Comparison of ENCODE assay signal across 9 mouse cellular contexts in the genomic region with DNA sequence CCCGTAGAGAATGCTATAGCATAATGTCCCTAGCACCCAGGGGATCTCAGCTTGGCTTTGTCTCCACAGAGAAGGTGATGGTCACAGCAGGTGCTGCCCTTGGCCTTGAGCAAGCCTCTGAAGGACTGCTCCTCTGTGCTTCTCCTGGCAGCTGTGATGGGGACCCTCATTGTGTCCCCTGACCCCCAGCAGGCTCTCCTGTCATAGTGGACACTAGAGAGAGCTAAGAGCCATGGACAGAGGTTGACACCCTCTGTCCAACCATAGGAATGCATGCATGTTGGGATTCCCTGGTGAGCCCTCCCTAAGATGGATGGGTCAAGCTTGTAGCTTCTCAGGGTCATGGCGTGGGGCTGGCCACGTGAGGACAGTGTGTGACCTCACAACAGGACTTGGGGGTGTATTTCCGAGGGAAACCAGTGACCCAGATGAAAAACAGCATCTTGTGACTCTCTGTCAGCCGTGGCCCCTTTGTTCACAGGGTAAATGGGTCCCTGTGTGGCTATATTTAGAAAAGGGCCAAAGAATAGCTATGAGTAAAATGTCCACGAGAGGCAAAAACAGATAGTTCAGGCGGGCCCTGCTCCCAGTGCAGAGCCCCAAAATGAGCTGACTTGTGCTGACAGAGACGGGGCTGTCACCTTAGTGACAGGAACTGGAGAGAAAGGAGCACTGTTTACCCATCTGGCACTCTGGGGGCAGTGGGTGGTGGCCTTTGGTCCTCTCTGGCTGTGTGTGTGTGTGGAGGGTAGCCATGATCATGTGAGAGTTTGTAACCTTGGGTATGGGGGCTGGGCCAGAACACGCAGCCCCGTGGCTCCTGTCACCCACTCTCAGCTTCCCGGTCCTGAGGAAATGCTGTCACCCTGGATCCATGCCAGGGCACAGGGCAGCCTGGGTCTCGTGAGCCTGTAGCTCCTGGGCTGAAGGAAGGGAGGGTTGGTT. TPM values are rescaled to one million over a fixed set of nuclear protein-coding genes. Genes with fewer than 3 reads are reported as not detected.
DNase-seq lines count a peak whose midpoint lies in the region; ATAC-seq and TF ChIP-seq lines count a peak whose summit lies in the region.
"Had no signal": no experiment of that assay in that cellular context is flagged by ENCODE, and none has a peak within 500 bp of the region (broad histone marks: within the 10 kb centered on the region; RNA-seq: fewer than 3 reads in every experiment).

No protein-coding gene starts in this region.

- ATAC-seq in kidney, embryonic 14.5 days (ENCODE audit: low FRiP score, low TSS enrichment), result no peak
- 0 out of 2 replicates have a peak, but pooled peaks have one; percentile 7 for ATAC-seq in kidney, embryonic 16.5 days (ENCODE audit: low FRiP score, low TSS enrichment)

- WGBS in kidney, embryonic 14.5 days, result 52% methylated on average over 12 of the region's 12 CpGs
- 39% methylated on average over 12 of the region's 12 CpGs for WGBS in kidney, embryonic 16.5 days

- H3K4me3 ChIP-seq in kidney, embryonic 14.5 days (ENCODE audit: low read length), result no peak overlapping the region
- peak overlapping the region; percentile 8; the same call in 1 of the 2 replicates for H3K4me3 ChIP-seq in bone marrow macrophage, adult 2 months (ENCODE audit: insufficient read depth, low read length)
- H3K4me3 ChIP-seq in kidney, embryonic 16.5 days (ENCODE audit: low read length), result no peak overlapping the region

- H3K9me3 ChIP-seq in kidney, embryonic 14.5 days (ENCODE audit: control insufficient read depth, low read length), result no peaks in the 10 kb centered on the region
- no peaks in the 10 kb centered on the region for H3K9me3 ChIP-seq in kidney, embryonic 16.5 days (ENCODE audit: low read length)

- H3K9ac ChIP-seq in kidney, embryonic 14.5 days (ENCODE audit: low read depth, low read length), result no peak overlapping the region
- H3K9ac ChIP-seq in kidney, embryonic 16.5 days (replicated peaks; ENCODE audit: low read length), result no peak overlapping the region

- H3K4me2 ChIP-seq in kidney, embryonic 14.5 days (replicated peaks; ENCODE audit: low read depth, low read length), result no peak overlapping the region
- H3K4me2 ChIP-seq in kidney, embryonic 16.5 days (replicated peaks; ENCODE audit: low read depth, low read length), result no peak overlapping the region

- H3K36me3 ChIP-seq in kidney, embryonic 14.5 days (ENCODE audit: control insufficient read depth, insufficient read depth, low read length), result no peaks in the 10 kb centered on the region
- no peaks in the 10 kb centered on the region for H3K36me3 ChIP-seq in kidney, embryonic 16.5 days (ENCODE audit: insufficient read depth, low read length)

- TF ChIP-seq CTCF in bone marrow macrophage, adult 2 months (IDR thresholded peaks at IDR 0.05; ENCODE audit: low read depth, low read length), result no peak

- H3K4me1 ChIP-seq in kidney, embryonic 14.5 days (ENCODE audit: control insufficient read depth, insufficient read depth, low read length), result peaks cover 24% of the 10 kb centered on the region
- peaks cover 59% of the 10 kb centered on the region for H3K4me1 ChIP-seq in bone marrow macrophage, adult 2 months (ENCODE audit: control insufficient read depth, insufficient read depth, low read length)
- peaks cover 33% of the 10 kb centered on the region for H3K4me1 ChIP-seq in kidney, embryonic 16.5 days (ENCODE audit: insufficient read depth, low read length)

- no peak for TF ChIP-seq POLR2A in bone marrow macrophage, adult 2 months (IDR thresholded peaks at IDR 0.05; ENCODE audit: borderline replicate concordance, low read depth, low read length)

- DNase-seq in kidney, adult 8-10 months, result peak; percentile 50 to 54
- DNase-seq in lung, postnatal 14 days, result peak; percentile 90
- DNase-seq in cerebellum, adult 9-10 months, result no peak
- DNase-seq in gastrocnemius, adult 18-20 months (ENCODE audit: low spot score), result no peak
- DNase-seq in cerebellum, adult 9-11 months, result no peak
- DNase-seq: embryo, embryonic 11 days had no signal

- no peak overlapping the region for H3K27ac ChIP-seq in kidney, embryonic 14.5 days (ENCODE audit: low read depth, low read length)
- peak overlapping the region; percentile 99 for H3K27ac ChIP-seq in bone marrow macrophage, adult 2 months (ENCODE audit: insufficient read depth, low read depth, low read length)
- H3K27ac ChIP-seq in kidney, embryonic 16.5 days (ENCODE audit: low read length), result 0 out of 2 replicates have a peak overlapping the region, but pooled peaks have one; percentile 11

- H3K27me3 ChIP-seq in kidney, embryonic 14.5 days (ENCODE audit: control insufficient read depth, insufficient read depth, low read length), result no peaks in the 10 kb centered on the region
- no peaks in the 10 kb centered on the region for H3K27me3 ChIP-seq in kidney, embryonic 16.5 days (ENCODE audit: insufficient read depth, low read length)

RNA-seq across cellular contexts. Expression of a gene that starts 33.4 kb away (rescaled TPM):
- polyA plus RNA-seq in kidney, embryonic 14.5 days (2014; fragmentation: Nextera tagmentation; extraction: Ambion mirVana), result 16.1 and 16.3 TPM in 2 replicates
- 15.8 and 20.9 TPM in 2 replicates for polyA plus RNA-seq in bone marrow macrophage, adult 2 months (2012; ENCODE audit: insufficient read depth, insufficient read length, missing spikeins)
- polyA plus RNA-seq in kidney, embryonic 16.5 days (2015; fragmentation: Nextera tagmentation; extraction: Ambion mirVana), result 22.3 and 24.1 TPM in 2 replicates
- 10 to 100 TPM; 17.3 to 25.0 TPM for total RNA-seq in gastrocnemius, adult 18-20 months (2021)

RNA-seq across cellular contexts. Expression of a gene that starts 45.3 kb away (rescaled TPM):
- polyA plus RNA-seq in kidney, embryonic 14.5 days (2014; fragmentation: Nextera tagmentation; extraction: Ambion mirVana), result 16.0 and 17.1 TPM in 2 replicates
- polyA plus RNA-seq in bone marrow macrophage, adult 2 months (2012; ENCODE audit: insufficient read depth, insufficient read length, missing spikeins), result 18.9 and 19.5 TPM in 2 replicates
- polyA plus RNA-seq in kidney, embryonic 16.5 days (2015; fragmentation: Nextera tagmentation; extraction: Ambion mirVana), result 61.8 and 62.4 TPM in 2 replicates
- total RNA-seq in gastrocnemius, adult 18-20 months (2021), result 1 to 10 TPM; 2.7 to 3.2 TPM

RNA-seq across cellular contexts. Expression of a gene that starts 51.4 kb away (rescaled TPM):
- 2.2 and 4.8 TPM in 2 replicates for polyA plus RNA-seq in kidney, embryonic 14.5 days (2014; fragmentation: Nextera tagmentation; extraction: Ambion mirVana)
- polyA plus RNA-seq in bone marrow macrophage, adult 2 months (2012; ENCODE audit: insufficient read depth, insufficient read length, missing spikeins), result 3.5 and 4.6 TPM in 2 replicates
- polyA plus RNA-seq in kidney, embryonic 16.5 days (2015; fragmentation: Nextera tagmentation; extraction: Ambion mirVana), result 6.6 and 6.7 TPM in 2 replicates
- 1 to 10 TPM; 2.3 to 2.5 TPM for total RNA-seq in gastrocnemius, adult 18-20 months (2021)

Comparison
In these comparisons a context has a peak if more than half of its experiments do, and no peak if none do; other contexts are left out.
1. DNase-seq: peak in kidney, adult 8-10 months (2 of 2) and lung, postnatal 14 days (single experiment); none in cerebellum, adult 9-10 months (single experiment), gastrocnemius, adult 18-20 months (single experiment) and cerebellum, adult 9-11 months (single experiment).